Mouse (Mus musculus) kidney, embryonic 14.5 days (tissue): ENCODE results near the gene Olfr1154. TPM values are rescaled to one million over a fixed set of nuclear protein-coding genes. Genes with fewer than 3 reads are reported as not detected.

Experiments used
- ATAC-seq: fragments of 200-750 bp; cut with Nextera tagmentation; 2 replicates; pipeline ENCODE4 v1.8.0; 2017; ENCODE audit warnings: moderate number of reproducible peaks, mild to moderate bottlenecking, moderate TSS enrichment, moderate library complexity; ENCODE audit not compliant: low FRiP score, low TSS enrichment
- H3K27ac ChIP-seq: fragments of 300-500 bp; sonication (generic); 2 replicates; pipeline ENCODE4 v1.5.1; 2014; ENCODE audit warnings: low read depth, mild to moderate bottlenecking, low read length, moderate library complexity, mixed read lengths
- H3K27me3 ChIP-seq: fragments of 300-500 bp; sonication (generic); 2 replicates; pipeline ENCODE4 v1.6.1; 2014; ENCODE audit warnings: mild to moderate bottlenecking, low read length; ENCODE audit not compliant: control insufficient read depth, insufficient read depth
- H3K36me3 ChIP-seq: fragments of 300-500 bp; sonication (generic); 2 replicates; pipeline ENCODE4 v1.6.1; 2014; ENCODE audit warnings: low read length, mixed read lengths; ENCODE audit not compliant: control insufficient read depth, insufficient read depth
- H3K4me1 ChIP-seq: fragments of 300-500 bp; sonication (generic); 2 replicates; pipeline ENCODE4 v1.6.1; 2014; ENCODE audit warnings: low read length, mixed read lengths; ENCODE audit not compliant: control insufficient read depth, insufficient read depth
- H3K4me2 ChIP-seq: fragments of 300-500 bp; sonication (generic); replicated peaks from 2 replicates; pipeline ENCODE4 v1.6.1; 2014; ENCODE audit warnings: low read depth, mild to moderate bottlenecking, low read length
- H3K4me3 ChIP-seq: fragments of 300-500 bp; sonication (generic); 2 replicates; pipeline ENCODE4 v1.5.1; 2014; ENCODE audit warnings: mild to moderate bottlenecking, low read length
- H3K9ac ChIP-seq: fragments of 300-500 bp; sonication (generic); 2 replicates; pipeline ENCODE4 v1.6.1; 2014; ENCODE audit warnings: low read depth, mild to moderate bottlenecking, low read length, moderate library complexity
- H3K9me3 ChIP-seq: fragments of 300-500 bp; sonication (generic); 2 replicates; pipeline ENCODE4 v1.6.1; 2016; ENCODE audit warnings: low read length; ENCODE audit not compliant: control insufficient read depth
- WGBS: fragments of 180-500 bp; shearing (Covaris S2); extraction: QIAGEN DNeasy Blood & Tissue Kit; methylation state at CpG from one replicate; pipeline ENCODE4 v1.1.7; 2014; 5-methylcytosine and 5-hydroxymethylcytosine counted together
- polyA plus RNA-seq: library from polyadenylated mRNA; unstranded; fragments of >200 nt; fragmentation: Nextera tagmentation; extraction: Ambion mirVana; gene quantifications from 2 replicates; pipeline ENCODE4 v1.2.1, GENCODE M21; 2014

Olfr1154 gene
- not detected in 2 replicates for polyA plus RNA-seq

- WGBS, result 81% methylated on average over 1 of the region's 1 CpGs
- Histone ChIP-seq H3K9me3 (no peaks in the 10 kb centered on the region), H3K9ac (no peak within 1 kb of the TSS), H3K27me3 (no peaks in the 10 kb centered on the region), H3K4me3 (no peak within 1 kb of the TSS), H3K4me1 (no peaks in the 10 kb centered on the region), H3K27ac (no peak within 1 kb of the TSS), H3K4me2 (no peak within 1 kb of the TSS), H3K36me3 (no peaks in the 10 kb centered on the region)
- no peak for ATAC-seq
These were observed at the start of gene Olfr1154 for GRCm38 (mm10) chr2:87905066-87905465. Olfr1154 (minus strand) TSS chr2:87905166.

GRCm38 (mm10) chr2:87953000-87953399 is 48.0 kb upstream of the Olfr1154 start, which contains the start of gene Olfr1156:
Olfr1156 (minus strand) TSS chr2:87953100.
- Histone ChIP-seq H3K27ac (no peak within 1 kb of the TSS), H3K27me3 (no peaks in the 10 kb centered on the region), H3K9me3 (no peaks in the 10 kb centered on the region), H3K4me1 (no peaks in the 10 kb centered on the region), H3K4me3 (no peak within 1 kb of the TSS), H3K4me2 (no peak within 1 kb of the TSS), H3K9ac (no peak within 1 kb of the TSS), H3K36me3 (no peaks in the 10 kb centered on the region)
- no peak for ATAC-seq

GRCm38 (mm10) chr2:87945037-87945436 is 40.1 kb upstream of the Olfr1154 start, which contains the start of gene Olfr1155:
Olfr1155 (minus strand) TSS chr2:87945137.
- no peak within 1 kb of the TSS for H3K4me2 ChIP-seq
- no peaks in the 10 kb centered on the region for H3K9me3 ChIP-seq
- H3K9ac ChIP-seq, result no peak within 1 kb of the TSS
- no peak within 1 kb of the TSS for H3K4me3 ChIP-seq
- 96% methylated on average over 1 of the region's 1 CpGs for WGBS
- no peak for ATAC-seq
- no peaks in the 10 kb centered on the region for H3K27me3 ChIP-seq
- H3K4me1 ChIP-seq, result no peaks in the 10 kb centered on the region
- H3K36me3 ChIP-seq, result no peaks in the 10 kb centered on the region
- no peak within 1 kb of the TSS for H3K27ac ChIP-seq

- WGBS, result 77% methylated on average over 1 of the region's 1 CpGs
- no peak for ATAC-seq
- H3K27me3 ChIP-seq, result no peaks in the 10 kb centered on the region
- no peaks in the 10 kb centered on the region for H3K9me3 ChIP-seq
- H3K4me2 ChIP-seq, result no peak within 1 kb of the TSS
- no peak within 1 kb of the TSS for H3K27ac ChIP-seq
- H3K9ac ChIP-seq, result no peak within 1 kb of the TSS
- H3K4me3 ChIP-seq, result no peak within 1 kb of the TSS
- H3K4me1 ChIP-seq, result no peaks in the 10 kb centered on the region
- H3K36me3 ChIP-seq, result no peaks in the 10 kb centered on the region
These were observed 10.3 kb downstream of the Olfr1154 start, which contains the start of gene Olfr1153 for GRCm38 (mm10) chr2:87894662-87895061. Olfr1153 (plus strand) TSS chr2:87894962.

- H3K27ac ChIP-seq, result no peak within 1 kb of the TSS
- no peak within 1 kb of the TSS for H3K4me3 ChIP-seq
- no peaks in the 10 kb centered on the region for H3K36me3 ChIP-seq
- no peaks in the 10 kb centered on the region for H3K9me3 ChIP-seq
- H3K27me3 ChIP-seq, result no peaks in the 10 kb centered on the region
- no peak within 1 kb of the TSS for H3K4me2 ChIP-seq
- no peak for ATAC-seq
- H3K4me1 ChIP-seq, result no peaks in the 10 kb centered on the region
- no peak within 1 kb of the TSS for H3K9ac ChIP-seq
These were observed 38.8 kb downstream of the Olfr1154 start, which contains the start of gene Olfr1152 for GRCm38 (mm10) chr2:87866192-87866591. Olfr1152 (plus strand) TSS chr2:87866492.

GRCm38 (mm10) chr2:87855562-87855961 is 49.4 kb downstream of the Olfr1154 start, which contains the start of gene Olfr1151:
Olfr1151 (plus strand) TSS chr2:87855862.
- H3K27me3 ChIP-seq, result no peaks in the 10 kb centered on the region
- H3K27ac ChIP-seq, result no peak within 1 kb of the TSS
- WGBS, result 96% methylated on average over 1 of the region's 1 CpGs
- no peak within 1 kb of the TSS for H3K9ac ChIP-seq
- H3K4me2 ChIP-seq, result no peak within 1 kb of the TSS
- H3K9me3 ChIP-seq, result no peaks in the 10 kb centered on the region
- no peaks in the 10 kb centered on the region for H3K36me3 ChIP-seq
- no peaks in the 10 kb centered on the region for H3K4me1 ChIP-seq
- no peak within 1 kb of the TSS for H3K4me3 ChIP-seq
- ATAC-seq, result no peak

Other genes with a start within 250 kb of the Olfr1154 start
- not detected in 2 replicates for gene Olfr1134, start 246.7 kb downstream of the Olfr1154 start, polyA plus RNA-seq
- not detected in 2 replicates for gene Olfr1135, start 231.5 kb downstream of the Olfr1154 start, polyA plus RNA-seq
- not detected in 2 replicates for gene Olfr1136, start 211.2 kb downstream of the Olfr1154 start, polyA plus RNA-seq
- not detected in 2 replicates for gene Olfr1137, start 192.0 kb downstream of the Olfr1154 start, polyA plus RNA-seq
- gene Olfr1138, start 165.2 kb downstream of the Olfr1154 start, polyA plus RNA-seq, result not detected in 2 replicates
- not detected in 2 replicates for gene Olfr1140, start 161.4 kb downstream of the Olfr1154 start, polyA plus RNA-seq
- not detected in 2 replicates for gene Olfr1141, start 151.2 kb downstream of the Olfr1154 start, polyA plus RNA-seq
- gene Olfr152, start 125.7 kb downstream of the Olfr1154 start, polyA plus RNA-seq, result not detected in 2 replicates
- gene Olfr1143, start 104.6 kb downstream of the Olfr1154 start, polyA plus RNA-seq, result not detected in 2 replicates
- not detected in 2 replicates for gene Olfr1145, start 95.3 kb downstream of the Olfr1154 start, polyA plus RNA-seq
- not detected in 2 replicates for gene Olfr1148, start 74.6 kb downstream of the Olfr1154 start, polyA plus RNA-seq
- gene Olfr1150-ps1, start 61.2 kb downstream of the Olfr1154 start, polyA plus RNA-seq, result not detected in 2 replicates
- gene Olfr1151, start 49.3 kb downstream of the Olfr1154 start, polyA plus RNA-seq, result not detected in 2 replicates
- gene Olfr1152, start 38.7 kb downstream of the Olfr1154 start, polyA plus RNA-seq, result not detected in 2 replicates
- not detected in 2 replicates for gene Olfr1153, start 10.2 kb downstream of the Olfr1154 start, polyA plus RNA-seq
- not detected in 2 replicates for gene Olfr1155, start 40.0 kb upstream of the Olfr1154 start, polyA plus RNA-seq
- not detected in 2 replicates for gene Olfr1156, start 47.9 kb upstream of the Olfr1154 start, polyA plus RNA-seq
- not detected in 2 replicates for gene Olfr1157, start 63.1 kb upstream of the Olfr1154 start, polyA plus RNA-seq
- not detected in 2 replicates for gene Olfr74, start 69.5 kb upstream of the Olfr1154 start, polyA plus RNA-seq
- not detected in 2 replicates for gene Olfr1158, start 84.9 kb upstream of the Olfr1154 start, polyA plus RNA-seq
- not detected in 2 replicates for gene Olfr1160, start 103.1 kb upstream of the Olfr1154 start, polyA plus RNA-seq
- gene Olfr1161, start 117.6 kb upstream of the Olfr1154 start, polyA plus RNA-seq, result not detected in 2 replicates
- not detected in 2 replicates for gene Olfr73, start 132.5 kb upstream of the Olfr1154 start, polyA plus RNA-seq
- not detected in 2 replicates for gene Olfr1162, start 146.0 kb upstream of the Olfr1154 start, polyA plus RNA-seq
- not detected in 2 replicates for gene Olfr1163, start 166.7 kb upstream of the Olfr1154 start, polyA plus RNA-seq
- not detected in 2 replicates for gene Olfr1164, start 188.8 kb upstream of the Olfr1154 start, polyA plus RNA-seq
- gene Olfr1166, start 223.1 kb upstream of the Olfr1154 start, polyA plus RNA-seq, result not detected in 2 replicates